Mouse (Mus musculus) embryonic fibroblast, embryonic 13.5 days (primary cell): ENCODE results near the gene Afap1l2.

Experiments
- CTCF ChIP-seq: IDR thresholded peaks from 2 replicates; pipeline ENCODE4 v1.5.1; 2011; ENCODE audit warnings: mild to moderate bottlenecking, control low read depth, low read length, moderate library complexity, borderline replicate concordance; ENCODE audit not compliant: insufficient read depth
- POLR2A ChIP-seq: IDR thresholded peaks from 2 replicates; pipeline ENCODE4 v1.6.1; 2011; ENCODE audit warnings: low read depth, mild to moderate bottlenecking, control low read depth, low read length, moderate library complexity

- TF ChIP-seq POLR2A (no peak), CTCF (no peak)
Observed at GRCm38 (mm10) chr19:56910561-56910960, 97.5 kb downstream of the Afap1l2 start.
